Mouse (Mus musculus) limb, embryonic 15.5 days (tissue): ENCODE measurements around the gene Tmbim4. TPM values are rescaled to one million over a fixed set of nuclear protein-coding genes. Genes with fewer than 3 reads are reported as not detected.

ENCODE experiments used
- ATAC-seq: fragments of 200-750 bp; cut with Nextera tagmentation; 2 replicates; pipeline ENCODE4 v1.8.0; 2017; ENCODE audit warnings: low read depth, moderate TSS enrichment; ENCODE audit not compliant: insufficient number of reproducible peaks, low FRiP score, low TSS enrichment
- H3K27ac ChIP-seq: fragments of 300-500 bp; sonication (generic); 2 replicates; pipeline ENCODE4 v1.5.1; 2015; ENCODE audit warnings: moderate library complexity, mild to moderate bottlenecking, inconsistent platforms
- H3K27me3 ChIP-seq: fragments of 300-500 bp; sonication (generic); 2 replicates; pipeline ENCODE4 v1.6.1; 2015; ENCODE audit warnings: inconsistent platforms
- H3K36me3 ChIP-seq: fragments of 300-500 bp; sonication (generic); 2 replicates; pipeline ENCODE4 v1.6.1; 2015; ENCODE audit warnings: inconsistent platforms
- H3K4me1 ChIP-seq: fragments of 300-500 bp; sonication (generic); 2 replicates; pipeline ENCODE4 v1.6.1; 2015; ENCODE audit warnings: inconsistent platforms
- H3K4me2 ChIP-seq: fragments of 300-500 bp; sonication (generic); 2 replicates; pipeline ENCODE4 v1.6.1; 2015; ENCODE audit warnings: mild to moderate bottlenecking, inconsistent platforms
- H3K4me3 ChIP-seq: fragments of 300-500 bp; sonication (generic); 2 replicates; pipeline ENCODE4 v1.5.1; 2015; ENCODE audit warnings: mild to moderate bottlenecking, inconsistent platforms
- H3K9ac ChIP-seq: fragments of 300-500 bp; sonication (generic); 2 replicates; pipeline ENCODE4 v1.6.1; 2015; ENCODE audit warnings: inconsistent platforms
- H3K9me3 ChIP-seq: fragments of 300-500 bp; sonication (generic); 2 replicates; pipeline ENCODE4 v1.6.1; 2016; ENCODE audit warnings: inconsistent platforms
- WGBS: fragments of 180-500 bp; shearing (Covaris S2); methylation state at CpG from one replicate; pipeline ENCODE4 v1.1.7; 2015; 5-methylcytosine and 5-hydroxymethylcytosine counted together
- polyA plus RNA-seq: library from polyadenylated mRNA; unstranded; fragments of >200 nt; fragmentation: Nextera tagmentation; extraction: Ambion mirVana; gene quantifications from 2 replicates; pipeline ENCODE4 v1.2.1, GENCODE M21; 2015

The Tmbim4 gene
- polyA plus RNA-seq, 1 experiment from 2014 or later: 102 TPM

DNA sequence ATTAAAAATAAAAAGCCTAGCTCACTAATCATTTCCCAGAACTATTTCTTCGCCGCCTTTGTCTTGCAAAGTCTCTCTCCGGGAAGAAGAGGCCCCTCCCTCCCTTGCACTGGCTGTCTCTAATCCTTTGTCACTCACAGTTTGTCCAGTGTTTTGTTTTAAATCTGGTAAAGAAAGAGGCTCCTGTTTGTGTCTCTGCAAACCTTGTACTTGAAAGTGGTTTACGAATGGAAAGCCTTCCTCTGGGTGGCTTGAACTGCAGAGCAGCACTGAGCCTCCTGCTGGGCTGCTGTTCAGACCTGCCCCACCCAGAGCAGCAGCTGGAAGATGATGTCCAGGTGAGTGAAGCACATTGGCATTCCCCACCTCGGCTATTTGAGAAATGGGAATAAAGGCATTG, 30.1 kb upstream of the Tmbim4 start:
- H3K27me3 ChIP-seq: no peaks in the 10 kb centered on the region
- no peak overlapping the region for H3K4me3 ChIP-seq
- 47% methylated on average over 5 of the region's 5 CpGs for WGBS
- H3K4me2 ChIP-seq: no peak overlapping the region
- no peak overlapping the region for H3K27ac ChIP-seq
- H3K9ac ChIP-seq: no peak overlapping the region
- ATAC-seq: no peak
- H3K4me1 ChIP-seq: no peaks in the 10 kb centered on the region
- H3K36me3 ChIP-seq: no peaks in the 10 kb centered on the region
- H3K9me3 ChIP-seq: no peaks in the 10 kb centered on the region

- Histone ChIP-seq H3K4me2 (no peak overlapping the region), H3K9me3 (no peaks in the 10 kb centered on the region), H3K27ac (no peak overlapping the region), H3K36me3 (no peaks in the 10 kb centered on the region), H3K4me3 (no peak overlapping the region), H3K27me3 (no peaks in the 10 kb centered on the region), H3K9ac (no peak overlapping the region), H3K4me1 (no peaks in the 10 kb centered on the region)
- ATAC-seq: no peak
- 79% methylated on average over 15 of the region's 15 CpGs for WGBS
Observed at GRCm38 (mm10) chr10:120174192-120174705, 27.1 kb upstream of the Tmbim4 start.

DNA sequence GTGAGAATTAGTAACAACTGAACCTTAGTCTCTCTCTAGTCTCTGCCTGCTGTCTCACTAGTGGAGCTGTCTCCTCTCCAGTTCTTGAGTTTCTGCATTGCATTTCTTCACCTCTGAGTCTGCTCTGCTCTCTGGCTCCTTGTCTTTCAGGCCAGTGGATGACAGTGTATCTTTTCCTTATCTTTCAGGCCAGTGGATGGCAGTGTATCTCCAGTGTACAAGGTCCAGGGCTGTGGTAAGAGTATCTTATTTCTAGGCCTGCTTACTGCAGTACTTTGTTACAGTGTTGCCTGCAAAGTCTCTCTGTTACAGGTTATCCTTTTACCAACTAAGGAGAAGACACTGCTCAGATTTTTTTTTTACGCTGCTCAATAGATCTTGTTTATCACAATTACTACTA, 18.5 kb upstream of the Tmbim4 start:
- H3K27ac ChIP-seq: no peak overlapping the region
- no peak overlapping the region for H3K9ac ChIP-seq
- no peak overlapping the region for H3K4me2 ChIP-seq
- WGBS: 95% methylated on average over 1 of the region's 1 CpGs
- no peaks in the 10 kb centered on the region for H3K36me3 ChIP-seq
- no peak overlapping the region for H3K4me3 ChIP-seq
- no peaks in the 10 kb centered on the region for H3K9me3 ChIP-seq
- ATAC-seq: no peak
- H3K27me3 ChIP-seq: no peaks in the 10 kb centered on the region
- no peaks in the 10 kb centered on the region for H3K4me1 ChIP-seq

- H3K4me2 ChIP-seq: no peak overlapping the region
- H3K27me3 ChIP-seq: no peaks in the 10 kb centered on the region
- H3K9me3 ChIP-seq: no peaks in the 10 kb centered on the region
- H3K9ac ChIP-seq: no peak overlapping the region
- H3K27ac ChIP-seq: no peak overlapping the region
- no peak for ATAC-seq
- H3K4me1 ChIP-seq: no peaks in the 10 kb centered on the region
- H3K4me3 ChIP-seq: no peak overlapping the region
- WGBS: 87% methylated on average over 2 of the region's 2 CpGs
- H3K36me3 ChIP-seq: no peaks in the 10 kb centered on the region
Observed at GRCm38 (mm10) chr10:120183342-120183741, 18.0 kb upstream of the Tmbim4 start.

- no peak for ATAC-seq
- no peaks in the 10 kb centered on the region for H3K27me3 ChIP-seq
- peaks cover 4% of the 10 kb centered on the region; the same call in 1 of the 2 replicates for H3K4me1 ChIP-seq
- H3K9me3 ChIP-seq: no peaks in the 10 kb centered on the region
- H3K36me3 ChIP-seq: no peaks in the 10 kb centered on the region
- no peak overlapping the region for H3K9ac ChIP-seq
- no peak overlapping the region for H3K4me2 ChIP-seq
- H3K27ac ChIP-seq: no peak overlapping the region
- H3K4me3 ChIP-seq: no peak overlapping the region
- WGBS: 63% methylated on average over 2 of the region's 2 CpGs
Observed at GRCm38 (mm10) chr10:120188513-120188912, 12.9 kb upstream of the Tmbim4 start.

- H3K27ac ChIP-seq: no peak overlapping the region
- no peak overlapping the region for H3K4me2 ChIP-seq
- H3K9ac ChIP-seq: no peak overlapping the region
- H3K9me3 ChIP-seq: no peaks in the 10 kb centered on the region
- H3K4me3 ChIP-seq: no peak overlapping the region
- H3K36me3 ChIP-seq: no peaks in the 10 kb centered on the region
- WGBS: 63% methylated on average over 11 of the region's 11 CpGs
- no peak for ATAC-seq
- peaks cover 4% of the 10 kb centered on the region; the same call in 1 of the 2 replicates for H3K4me1 ChIP-seq
- no peaks in the 10 kb centered on the region for H3K27me3 ChIP-seq
Observed at GRCm38 (mm10) chr10:120189276-120189675, 12.1 kb upstream of the Tmbim4 start.

DNA sequence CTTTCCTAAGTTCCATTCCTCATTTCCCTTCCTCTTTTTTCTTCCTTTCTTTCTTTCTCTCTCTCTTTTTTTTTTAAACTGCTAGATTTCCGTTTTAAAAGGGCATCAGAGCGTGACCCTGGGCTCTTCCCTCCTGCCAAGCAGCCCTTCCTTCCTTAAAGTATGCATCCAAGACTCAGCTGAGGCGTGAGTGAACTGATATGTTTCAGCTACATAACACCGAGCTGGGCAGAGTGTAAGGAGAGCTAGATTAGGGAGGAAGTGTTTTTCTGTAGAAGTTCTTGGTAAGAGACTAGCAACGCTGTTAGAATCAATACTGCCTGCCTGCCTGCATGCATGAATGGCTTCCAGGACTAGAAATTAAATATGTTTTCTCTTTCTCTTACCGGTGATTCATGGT, 11.6 kb upstream of the Tmbim4 start:
- Histone ChIP-seq H3K27me3 (no peaks in the 10 kb centered on the region), H3K4me2 (no peak overlapping the region), H3K4me3 (no peak overlapping the region), H3K36me3 (no peaks in the 10 kb centered on the region), H3K9ac (no peak overlapping the region), H3K4me1 (peaks cover 4% of the 10 kb centered on the region; the same call in 1 of the 2 replicates), H3K9me3 (no peaks in the 10 kb centered on the region), H3K27ac (no peak overlapping the region)
- ATAC-seq: no peak
- 36% methylated on average over 6 of the region's 6 CpGs for WGBS

DNA sequence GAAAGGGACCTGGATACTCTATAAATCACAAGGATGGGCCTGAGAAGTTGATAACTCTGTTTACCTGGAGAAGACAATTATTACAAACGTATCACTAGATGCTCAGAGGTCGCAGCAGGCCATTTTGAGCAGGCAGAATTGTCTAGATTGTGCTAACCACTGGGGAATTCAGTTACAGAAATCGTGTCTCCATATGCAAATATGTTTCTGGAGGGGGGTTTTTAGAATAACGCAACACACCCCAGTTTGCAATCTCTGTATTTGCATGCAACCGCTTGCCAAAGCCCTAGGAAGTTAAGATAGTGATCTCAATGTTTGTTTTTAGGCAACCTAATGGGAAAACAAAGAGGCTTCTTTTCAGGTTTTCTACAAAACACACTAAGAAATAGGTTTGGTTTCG, 10.2 kb upstream of the Tmbim4 start:
- Histone ChIP-seq H3K36me3 (no peaks in the 10 kb centered on the region), H3K9ac (no peak overlapping the region), H3K4me2 (no peak overlapping the region), H3K4me1 (peaks cover 4% of the 10 kb centered on the region; the same call in 1 of the 2 replicates), H3K27ac (no peak overlapping the region), H3K4me3 (no peak overlapping the region), H3K9me3 (no peaks in the 10 kb centered on the region), H3K27me3 (no peaks in the 10 kb centered on the region)
- ATAC-seq: no peak
- WGBS: 83% methylated on average over 6 of the region's 6 CpGs

DNA sequence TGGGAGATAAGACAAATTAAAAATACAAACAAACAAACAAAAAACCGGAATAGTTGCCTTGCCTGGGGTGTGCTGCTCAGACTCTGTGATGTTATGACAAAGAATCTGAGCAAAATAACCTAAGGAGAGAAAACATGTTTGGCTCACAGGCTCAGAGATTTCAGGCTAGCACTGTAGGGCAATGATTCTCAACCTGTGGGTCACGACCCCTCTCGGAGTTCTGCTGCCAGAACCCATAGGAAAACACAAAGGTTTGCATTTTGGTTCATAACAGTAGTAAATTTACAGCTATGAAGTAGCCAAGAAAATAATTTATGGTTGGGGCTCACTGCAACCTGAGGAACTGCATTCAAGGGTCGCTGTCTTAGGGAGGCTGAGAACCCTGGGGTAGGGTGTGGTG, 9.1 kb upstream of the Tmbim4 start:
- no peak overlapping the region for H3K4me2 ChIP-seq
- no peak for ATAC-seq
- H3K9me3 ChIP-seq: no peaks in the 10 kb centered on the region
- H3K4me1 ChIP-seq: peaks cover 4% of the 10 kb centered on the region; the same call in 1 of the 2 replicates
- H3K27me3 ChIP-seq: no peaks in the 10 kb centered on the region
- no peak overlapping the region for H3K9ac ChIP-seq
- no peaks in the 10 kb centered on the region for H3K36me3 ChIP-seq
- no peak overlapping the region for H3K4me3 ChIP-seq
- H3K27ac ChIP-seq: no peak overlapping the region
- WGBS: 83% methylated on average over 4 of the region's 4 CpGs

DNA sequence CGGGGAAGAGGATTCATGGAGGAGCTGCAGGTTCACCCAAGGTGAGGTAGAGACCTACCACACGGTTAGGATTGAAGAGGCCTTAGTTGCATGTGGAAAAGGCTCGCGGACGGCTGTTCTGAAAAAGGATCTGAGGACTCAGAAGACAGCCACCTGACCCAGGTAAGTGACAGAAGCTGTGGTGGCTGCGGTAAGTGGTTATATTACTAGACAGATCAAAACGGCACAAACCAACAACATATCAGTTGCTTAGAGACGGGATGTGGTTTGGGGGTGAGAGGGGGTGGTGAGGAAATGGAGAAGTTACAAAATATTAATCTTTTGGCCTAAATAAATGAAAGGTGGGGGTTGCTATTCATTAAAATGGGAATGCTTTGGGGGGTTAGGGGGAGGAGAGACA, 8.1 kb upstream of the Tmbim4 start:
- WGBS: 91% methylated on average over 8 of the region's 8 CpGs
- H3K36me3 ChIP-seq: no peaks in the 10 kb centered on the region
- H3K27ac ChIP-seq: no peak overlapping the region
- H3K9ac ChIP-seq: no peak overlapping the region
- H3K4me1 ChIP-seq: peaks cover 4% of the 10 kb centered on the region; the same call in 1 of the 2 replicates
- ATAC-seq: no peak
- H3K4me2 ChIP-seq: no peak overlapping the region
- no peaks in the 10 kb centered on the region for H3K27me3 ChIP-seq
- no peak overlapping the region for H3K4me3 ChIP-seq
- no peaks in the 10 kb centered on the region for H3K9me3 ChIP-seq

GRCm38 (mm10) chr10:120197061-120197835, 4.1 kb upstream of the Tmbim4 start:
- Histone ChIP-seq H3K4me3 (no peak overlapping the region), H3K27ac (no peak overlapping the region), H3K4me2 (no peak overlapping the region), H3K36me3 (no peaks in the 10 kb centered on the region), H3K27me3 (peaks cover 6% of the 10 kb centered on the region; the same call in 1 of the 2 replicates), H3K9ac (no peak overlapping the region), H3K4me1 (peaks cover 6% of the 10 kb centered on the region; the same call in 1 of the 2 replicates), H3K9me3 (no peaks in the 10 kb centered on the region)
- 76% methylated on average over 14 of the region's 14 CpGs for WGBS
- no peak for ATAC-seq

- Histone ChIP-seq H3K27me3 (peaks cover 6% of the 10 kb centered on the region; the same call in 1 of the 2 replicates), H3K36me3 (no peaks in the 10 kb centered on the region), H3K9ac (peak within 1 kb of the TSS; percentile 42), H3K4me2 (peak within 1 kb of the TSS; percentile 95), H3K27ac (no peak within 1 kb of the TSS), H3K4me1 (peaks cover 6% of the 10 kb centered on the region; the same call in 1 of the 2 replicates), H3K9me3 (no peaks in the 10 kb centered on the region), H3K4me3 (peak within 1 kb of the TSS; percentile 60)
- WGBS: 2% methylated on average over 13 of the region's 13 CpGs
- no peak for ATAC-seq
Observed at GRCm38 (mm10) chr10:120201961-120202402, 592 bp downstream of the Tmbim4 start, which contains the start of gene Irak3. TSS of gene Irak3 (minus strand) at chr10:120202130.
